Mouse (Mus musculus) retina, postnatal 7 days (tissue): ENCODE results near the gene Trim65.
"Not testable (repeated sequence)": the region's sequence is repeated elsewhere in the genome, so short reads cannot be mapped to it uniquely, and the experiment has no call there.

Source experiments
- DNase-seq: peaks from one replicate; pipeline ENCODE4 v3.0.0-alpha.2; 2012; ENCODE audit warnings: low read depth, low spot score

Trim65 gene

GRCm38 (mm10) chr11:116108464-116109137 is 22.3 kb downstream of the Trim65 start:
- no peak for DNase-seq

GRCm38 (mm10) chr11:116107777-116108285 is 23.1 kb downstream of the Trim65 start:
- DNase-seq, result no peak

DNA sequence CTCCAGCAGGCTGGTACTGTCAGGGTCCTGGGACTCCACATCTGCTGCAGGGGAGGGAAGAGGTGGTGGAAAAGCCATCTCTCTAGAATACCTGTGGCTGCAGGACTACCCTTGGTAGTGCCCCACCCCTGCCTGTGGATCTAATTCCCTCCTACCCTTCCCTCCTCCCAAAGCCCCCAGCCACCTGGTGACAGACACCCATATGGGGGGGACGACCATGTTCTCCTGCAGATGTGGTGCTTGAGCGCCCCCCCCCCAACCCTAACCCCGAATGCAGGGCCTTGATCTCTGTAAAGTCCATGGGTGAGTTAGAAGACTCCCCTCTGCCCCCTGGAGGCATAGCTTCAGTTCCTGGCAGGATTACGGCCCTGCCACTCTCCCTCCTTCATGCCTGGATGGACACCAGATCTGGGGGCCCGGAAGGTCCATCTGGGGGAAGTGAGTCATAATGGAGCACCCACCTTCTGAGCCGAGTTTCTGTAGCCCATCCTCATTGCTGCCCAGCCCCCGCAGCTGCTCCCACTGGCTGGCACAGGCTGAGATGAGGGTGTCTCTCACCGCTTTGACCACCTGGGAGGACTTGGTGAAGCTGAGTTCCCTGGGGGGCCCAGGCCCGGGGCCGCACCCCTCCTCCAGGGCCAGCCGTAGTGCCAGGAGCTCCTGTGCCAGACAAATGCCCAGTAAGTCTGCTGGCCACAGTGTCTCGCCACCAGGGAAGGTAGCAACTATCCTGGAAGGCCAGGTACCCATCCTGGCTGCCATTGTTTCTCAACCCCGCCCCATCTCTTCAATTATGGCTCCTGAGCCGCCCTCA is 23.8 kb downstream of the Trim65 start:
- no peak for DNase-seq

- no peak for DNase-seq
These were observed 24.6 kb downstream of the Trim65 start for GRCm38 (mm10) chr11:116106154-116106962.

GRCm38 (mm10) chr11:116105065-116105464 is 25.9 kb downstream of the Trim65 start:
- DNase-seq, result no peak

- DNase-seq, result no peak
These were observed 26.8 kb downstream of the Trim65 start for GRCm38 (mm10) chr11:116104006-116104646.

DNA sequence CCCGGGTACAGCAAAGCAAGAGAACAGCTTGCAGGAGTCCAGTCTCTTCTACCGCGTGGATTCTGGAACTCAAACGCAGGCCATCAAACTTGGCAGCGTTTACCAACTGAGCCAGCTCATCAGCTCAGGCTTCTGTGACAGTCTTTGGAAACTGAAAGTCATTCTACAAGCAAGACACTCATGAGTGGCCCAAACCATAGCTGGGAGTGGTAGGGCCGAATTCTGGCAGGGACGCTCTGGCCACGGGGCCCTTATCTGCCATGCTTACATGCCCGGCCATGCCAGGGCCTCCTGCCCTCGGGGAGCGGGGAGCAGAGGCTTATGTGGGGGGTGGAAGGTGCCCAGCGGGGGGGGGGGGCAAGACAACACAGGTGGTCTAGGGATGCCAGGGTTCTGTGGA is 27.4 kb downstream of the Trim65 start:
- no peak for DNase-seq

- DNase-seq, result no peak
These were observed 28.5 kb downstream of the Trim65 start for GRCm38 (mm10) chr11:116102472-116102871.

GRCm38 (mm10) chr11:116101931-116102381 is 29.0 kb downstream of the Trim65 start:
- DNase-seq, result no peak

GRCm38 (mm10) chr11:116100839-116101238 is 30.1 kb downstream of the Trim65 start:
- no peak for DNase-seq

- no peak for DNase-seq
These were observed 30.5 kb downstream of the Trim65 start for GRCm38 (mm10) chr11:116100385-116100784.

- no peak for DNase-seq
These were observed 31.5 kb downstream of the Trim65 start for GRCm38 (mm10) chr11:116099462-116099861.

DNA sequence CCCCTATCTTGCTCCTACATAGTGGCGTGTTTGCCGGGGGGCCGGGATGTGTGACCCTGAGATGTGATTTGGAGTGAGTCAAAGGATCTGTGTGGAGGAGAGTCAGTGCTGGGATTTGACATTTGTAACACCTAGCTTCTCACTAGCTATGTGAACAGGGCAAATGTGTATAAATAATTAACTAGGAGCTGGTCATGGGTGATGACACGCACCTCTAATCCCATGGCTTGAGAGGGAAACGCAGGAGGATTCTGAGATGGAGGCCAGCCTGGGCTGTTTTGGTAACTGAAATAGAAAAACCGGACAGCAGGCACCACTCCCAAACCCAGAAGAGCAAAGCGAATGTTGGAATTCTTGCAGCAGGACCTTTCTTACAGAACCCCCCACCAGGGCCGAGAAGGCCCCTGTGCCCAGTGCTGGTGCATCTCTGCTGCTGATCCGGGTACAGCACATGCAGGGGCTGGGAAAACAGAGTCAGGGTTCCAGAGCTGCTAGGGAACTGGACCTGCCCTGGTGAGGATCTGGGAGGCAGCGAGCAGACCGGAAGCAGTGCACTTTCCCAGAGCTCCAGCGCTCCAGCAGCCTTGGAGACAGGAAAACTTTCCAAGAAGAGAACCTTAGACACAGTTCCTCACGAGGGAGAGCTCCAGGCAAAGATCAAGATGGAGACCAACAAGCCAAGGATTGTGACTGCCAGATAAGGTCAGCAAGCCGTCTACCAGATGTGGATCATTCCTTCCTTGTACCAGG is 32.0 kb downstream of the Trim65 start:
- DNase-seq, result no peak

- DNase-seq, result no peak
These were observed 34.5 kb downstream of the Trim65 start for GRCm38 (mm10) chr11:116096213-116097108.

GRCm38 (mm10) chr11:116095573-116095972 is 35.4 kb downstream of the Trim65 start:
- DNase-seq, result no peak

DNA sequence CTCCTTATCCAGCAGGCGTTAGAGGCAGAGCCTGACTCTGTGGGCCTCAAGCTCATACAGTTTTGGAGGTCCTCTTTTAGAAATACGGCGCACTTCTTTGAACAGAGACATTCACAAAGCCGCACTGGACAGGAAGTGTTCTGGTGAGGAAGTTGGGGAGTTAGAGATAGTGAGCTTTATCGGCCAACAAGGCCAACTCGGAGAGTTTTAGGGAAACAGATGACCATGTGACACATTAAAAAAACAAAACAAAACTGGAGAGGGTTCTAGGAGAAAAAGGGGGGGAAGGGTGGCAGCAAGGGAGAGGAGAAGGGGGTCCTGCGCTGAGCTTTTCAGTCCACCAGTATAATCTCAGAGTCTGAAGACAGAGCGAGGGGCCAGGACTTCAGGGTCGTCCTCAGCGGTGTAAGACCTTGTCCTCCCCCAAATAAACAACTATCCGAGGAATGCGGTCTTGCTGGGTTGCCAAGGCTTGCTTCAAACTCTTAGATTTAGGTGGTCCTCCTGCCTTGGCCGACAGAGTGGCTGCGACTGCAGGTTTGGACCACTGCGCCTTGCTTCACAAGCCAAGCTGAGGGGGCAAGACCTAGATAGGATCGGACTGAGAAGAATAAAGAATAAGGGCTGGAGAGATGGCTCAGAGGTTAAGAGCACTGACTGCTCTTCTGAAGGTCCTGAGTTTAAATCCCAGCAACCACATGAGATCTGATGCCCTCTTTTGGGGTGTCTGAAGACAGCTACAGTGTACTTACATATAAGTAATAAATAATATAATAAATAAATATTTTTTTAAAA is 37.0 kb downstream of the Trim65 start:
- DNase-seq, result no peak

- not testable (repeated sequence) for DNase-seq
These were observed 38.0 kb downstream of the Trim65 start for GRCm38 (mm10) chr11:116092959-116093358.

GRCm38 (mm10) chr11:116091591-116091990 is 39.3 kb downstream of the Trim65 start:
- no peak for DNase-seq

DNA sequence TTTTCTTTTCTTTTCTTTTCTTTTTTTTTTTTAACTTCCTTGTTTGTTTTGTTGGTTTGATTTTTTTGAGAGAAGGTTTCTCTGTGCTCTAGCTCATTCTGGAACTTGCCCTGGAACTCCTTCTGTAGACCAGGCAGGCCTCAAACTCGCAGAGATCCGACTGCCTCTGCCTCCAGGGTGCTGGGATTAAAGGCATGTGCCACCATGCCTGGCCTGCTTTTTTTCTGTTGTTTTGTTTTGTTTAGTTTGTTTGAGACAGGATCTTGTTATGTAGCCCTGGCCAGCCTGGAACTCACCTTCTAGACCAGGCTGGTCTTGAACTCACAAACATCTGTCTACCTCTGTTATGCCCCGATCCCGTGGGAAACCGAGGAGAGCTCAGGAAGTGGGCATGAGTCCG is 41.4 kb downstream of the Trim65 start:
- no peak for DNase-seq
